In the genomic region with DNA sequence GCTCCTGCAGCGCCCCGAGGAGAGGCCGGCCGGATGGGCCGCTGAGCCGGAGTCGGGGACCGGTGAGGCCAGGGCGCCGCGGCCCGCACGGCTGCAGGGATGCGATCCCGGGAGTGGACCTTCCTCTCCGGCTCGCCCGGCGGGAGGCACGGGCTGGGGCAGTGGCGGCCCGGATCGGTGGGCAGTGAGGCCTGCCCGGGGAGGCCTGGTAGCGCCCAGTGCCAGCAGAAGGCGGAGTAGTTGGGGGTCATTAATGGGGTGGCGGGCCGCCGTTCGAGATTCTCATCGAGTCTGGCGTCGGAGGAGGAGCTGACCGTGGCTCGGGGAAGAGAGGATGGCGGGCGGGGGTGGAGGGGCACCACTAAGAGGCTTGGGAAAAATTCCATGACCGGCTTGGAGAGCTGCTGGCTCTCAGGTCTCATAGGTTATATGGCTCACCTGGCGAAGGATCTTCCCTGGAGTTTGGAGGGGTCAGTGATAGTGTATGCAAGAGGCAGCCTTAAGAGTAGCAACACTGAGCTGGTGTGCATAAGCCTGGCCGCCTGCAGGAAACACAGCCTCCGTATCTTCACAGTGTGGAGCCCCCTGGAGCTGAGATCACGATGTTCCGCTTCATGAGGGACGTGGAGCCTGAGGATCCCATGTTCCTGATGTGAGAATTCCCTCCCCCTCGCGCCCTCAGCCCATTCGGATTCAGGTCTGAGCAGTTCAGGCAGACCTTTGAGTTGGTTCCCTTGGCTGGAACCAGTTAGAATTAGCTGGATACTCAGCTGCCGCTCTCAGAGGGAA, we compare ENCODE assay signal across 8 mouse cellular contexts. TPM values are rescaled to one million over a fixed set of nuclear protein-coding genes. Genes with fewer than 3 reads are reported as not detected.
DNase-seq lines count a peak whose midpoint lies in the region; ATAC-seq and TF ChIP-seq lines count a peak whose summit lies in the region.

No protein-coding gene starts in this region.

- WGBS in kidney, adult 2 months: under 1% methylated on average over 48 of the region's 48 CpGs
- 4% methylated on average over 46 of the region's 48 CpGs for WGBS in hindbrain, postnatal 0 days
- WGBS in liver, embryonic 15.5 days (ENCODE audit: insufficient replicate concordance): 2% methylated on average over 48 of the region's 48 CpGs

- peaks cover 15% of the 10 kb centered on the region; the same call in 1 of the 2 replicates for H3K4me1 ChIP-seq in kidney, adult 2 months (ENCODE audit: control insufficient read depth, insufficient read depth, low read length)
- peaks cover 5% of the 10 kb centered on the region; the same call in 1 of the 2 replicates for H3K4me1 ChIP-seq in hindbrain, postnatal 0 days (ENCODE audit: insufficient read depth, low read length)
- peaks cover 34% of the 10 kb centered on the region for H3K4me1 ChIP-seq in liver, embryonic 15.5 days (replicated peaks)

- peak overlapping the region; percentile 86 for H3K4me3 ChIP-seq in kidney, adult 2 months (ENCODE audit: insufficient read depth, low read depth, low read length)
- peak overlapping the region; percentile 92 for H3K4me3 ChIP-seq in hindbrain, postnatal 0 days (ENCODE audit: low read length)
- peak overlapping the region; percentile 89 for H3K4me3 ChIP-seq in liver, embryonic 15.5 days (replicated peaks)

- peak; percentile 42 for DNase-seq in kidney, adult 2 months
- DNase-seq in kidney, adult 11 months: no peak
- DNase-seq in MN1 (ENCODE audit: low spot score): peak; percentile 69
- peak; percentile 59 for DNase-seq in hindbrain, postnatal 0 days (ENCODE audit: low spot score)
- peak; percentile 72 to 77 for DNase-seq in right cerebral cortex, postnatal 10 days (ENCODE audit: low spot score in 2 of 2)
- DNase-seq in ovary, postnatal 10 days (ENCODE audit: low spot score): no peak

- 0 out of 2 replicates have a peak, but pooled peaks have one; percentile 12 for TF ChIP-seq CTCF in kidney, adult 2 months (conservative IDR thresholded peaks at IDR 0.05; ENCODE audit: insufficient read depth, insufficient read length, low read depth, low read length)
- TF ChIP-seq CTCF in hindbrain, postnatal 0 days (IDR thresholded peaks at IDR 0.05; ENCODE audit: low read depth): peak; percentile 66

- ATAC-seq in erythroblast, adult 5-6 weeks (replicated peaks; ENCODE audit: low FRiP score, poor library complexity, severe bottlenecking): peak; percentile 16
- peak; percentile 25 for ATAC-seq in hindbrain, postnatal 0 days
- no peak for ATAC-seq in liver, embryonic 15.5 days (ENCODE audit: insufficient read depth)

- no peaks in the 10 kb centered on the region for H3K27me3 ChIP-seq in kidney, adult 2 months (replicated peaks; ENCODE audit: control insufficient read depth, insufficient read depth, low read length)
- H3K27me3 ChIP-seq in hindbrain, postnatal 0 days (ENCODE audit: insufficient read depth, low read length): no peaks in the 10 kb centered on the region
- no peaks in the 10 kb centered on the region for H3K27me3 ChIP-seq in liver, embryonic 15.5 days

- H3K27ac ChIP-seq in kidney, adult 2 months (ENCODE audit: insufficient read depth, low read depth, low read length): peak overlapping the region; percentile 89
- H3K27ac ChIP-seq in hindbrain, postnatal 0 days: peak overlapping the region; percentile 99
- H3K27ac ChIP-seq in liver, embryonic 15.5 days (replicated peaks): peak overlapping the region; percentile 89

- H3K9me3 ChIP-seq in hindbrain, postnatal 0 days (ENCODE audit: low read length): no peaks in the 10 kb centered on the region
- H3K9me3 ChIP-seq in liver, embryonic 15.5 days (replicated peaks): no peaks in the 10 kb centered on the region

- H3K9ac ChIP-seq in hindbrain, postnatal 0 days (replicated peaks; ENCODE audit: low read length): peak overlapping the region; percentile 96
- H3K9ac ChIP-seq in liver, embryonic 15.5 days: peak overlapping the region; percentile 92

- peak overlapping the region; percentile 89 for H3K4me2 ChIP-seq in hindbrain, postnatal 0 days (ENCODE audit: low read depth, low read length)
- H3K4me2 ChIP-seq in liver, embryonic 15.5 days: peak overlapping the region; percentile 90

- H3K36me3 ChIP-seq in kidney, adult 2 months (ENCODE audit: control insufficient read depth, insufficient read depth, low read length): peaks cover 3% of the 10 kb centered on the region; the same call in 1 of the 2 replicates
- peaks cover 29% of the 10 kb centered on the region for H3K36me3 ChIP-seq in hindbrain, postnatal 0 days (ENCODE audit: insufficient read depth, low read length)
- H3K36me3 ChIP-seq in liver, embryonic 15.5 days (replicated peaks): peaks cover 35% of the 10 kb centered on the region

- TF ChIP-seq POLR2A in kidney, adult 2 months (IDR thresholded peaks at IDR 0.05; ENCODE audit: low read depth, low read length): no peak

RNA-seq across cellular contexts. Expression of gene Mlf2, which starts 0.5 kb away (rescaled TPM):
- polyA plus RNA-seq in kidney, adult 2 months (2012; rRNA removed): 402 and 403 TPM in 2 replicates
- 11.7 and 13.4 TPM in 2 replicates for total RNA-seq in erythroblast, adult 5-6 weeks (2015; ENCODE audit: low replicate concordance)
- 14.1 and 20.7 TPM in 2 replicates for total RNA-seq in erythroblast, adult 5-6 weeks (2017; ENCODE audit: low replicate concordance)
- 639 and 964 TPM in 2 replicates for total RNA-seq in hindbrain, postnatal 0 days (2014; rRNA removed)
- 618 and 628 TPM in 2 replicates for polyA plus RNA-seq in hindbrain, postnatal 0 days (2015; fragmentation: Nextera tagmentation; extraction: Ambion mirVana)
- 119 and 127 TPM in 2 replicates for polyA plus RNA-seq in liver, embryonic 15.5 days (2015; fragmentation: Nextera tagmentation; extraction: Ambion mirVana)

RNA-seq across cellular contexts. Expression of gene Ptms, which starts 11.8 kb away (rescaled TPM):
- polyA plus RNA-seq in kidney, adult 2 months (2012; rRNA removed): 1,732 and 2,839 TPM in 2 replicates
- total RNA-seq in erythroblast, adult 5-6 weeks (2015; ENCODE audit: low replicate concordance): 26.1 and 31.3 TPM in 2 replicates
- 12.0 and 21.8 TPM in 2 replicates for total RNA-seq in erythroblast, adult 5-6 weeks (2017; ENCODE audit: low replicate concordance)
- 913 and 1,024 TPM in 2 replicates for total RNA-seq in hindbrain, postnatal 0 days (2014; rRNA removed)
- 767 and 773 TPM in 2 replicates for polyA plus RNA-seq in hindbrain, postnatal 0 days (2015; fragmentation: Nextera tagmentation; extraction: Ambion mirVana)
- 56.2 and 62.7 TPM in 2 replicates for polyA plus RNA-seq in liver, embryonic 15.5 days (2015; fragmentation: Nextera tagmentation; extraction: Ambion mirVana)

RNA-seq across cellular contexts. Expression of gene Lag3, which starts 20.2 kb away (rescaled TPM):
- 0.80 and 1.5 TPM in 2 replicates for polyA plus RNA-seq in kidney, adult 2 months (2012; rRNA removed)
- total RNA-seq in erythroblast, adult 5-6 weeks (2015; ENCODE audit: low replicate concordance): 1.0 and 2.7 TPM in 2 replicates
- total RNA-seq in erythroblast, adult 5-6 weeks (2017; ENCODE audit: low replicate concordance): 0.51 TPM in 1 of 2 replicates, not detected in the other
- total RNA-seq in hindbrain, postnatal 0 days (2014; rRNA removed): 1.8 and 2.2 TPM in 2 replicates
- polyA plus RNA-seq in hindbrain, postnatal 0 days (2015; fragmentation: Nextera tagmentation; extraction: Ambion mirVana): 3.3 and 3.6 TPM in 2 replicates
- polyA plus RNA-seq in liver, embryonic 15.5 days (2015; fragmentation: Nextera tagmentation; extraction: Ambion mirVana): 0.13 and 0.18 TPM in 2 replicates

RNA-seq across cellular contexts. Expression of gene Cops7a, which starts 33.6 kb away (rescaled TPM):
- polyA plus RNA-seq in kidney, adult 2 months (2012; rRNA removed): 268 and 276 TPM in 2 replicates
- total RNA-seq in erythroblast, adult 5-6 weeks (2015; ENCODE audit: low replicate concordance): 10.2 and 16.5 TPM in 2 replicates
- total RNA-seq in erythroblast, adult 5-6 weeks (2017; ENCODE audit: low replicate concordance): 5.6 and 7.7 TPM in 2 replicates
- 113 and 146 TPM in 2 replicates for total RNA-seq in hindbrain, postnatal 0 days (2014; rRNA removed)
- 97.1 and 101 TPM in 2 replicates for polyA plus RNA-seq in hindbrain, postnatal 0 days (2015; fragmentation: Nextera tagmentation; extraction: Ambion mirVana)
- polyA plus RNA-seq in liver, embryonic 15.5 days (2015; fragmentation: Nextera tagmentation; extraction: Ambion mirVana): 52.4 and 55.1 TPM in 2 replicates

RNA-seq across cellular contexts. Expression of gene Cd4, which starts 43.7 kb away (rescaled TPM):
- polyA plus RNA-seq in kidney, adult 2 months (2012; rRNA removed): 0.57 and 4.3 TPM in 2 replicates
- 6.3 and 6.9 TPM in 2 replicates for total RNA-seq in erythroblast, adult 5-6 weeks (2015; ENCODE audit: low replicate concordance)
- 0.70 and 0.94 TPM in 2 replicates for total RNA-seq in erythroblast, adult 5-6 weeks (2017; ENCODE audit: low replicate concordance)
- 0.05 TPM in 1 of 2 replicates, not detected in the other for total RNA-seq in hindbrain, postnatal 0 days (2014; rRNA removed)
- 0.13 and 0.18 TPM in 2 replicates for polyA plus RNA-seq in hindbrain, postnatal 0 days (2015; fragmentation: Nextera tagmentation; extraction: Ambion mirVana)
- 0.07 and 0.20 TPM in 2 replicates for polyA plus RNA-seq in liver, embryonic 15.5 days (2015; fragmentation: Nextera tagmentation; extraction: Ambion mirVana)

Comparison
In these comparisons a context has a peak if more than half of its experiments do, and no peak if none do; other contexts are left out.
1. DNase-seq: peak in kidney, adult 2 months (single experiment), MN1 (single experiment), hindbrain, postnatal 0 days (single experiment) and right cerebral cortex, postnatal 10 days (2 of 2); none in kidney, adult 11 months (single experiment) and ovary, postnatal 10 days (single experiment).
2. RNA of gene Ptms, which starts 11.8 kb away (polyA plus RNA-seq): 1,732 to 2,839 TPM in kidney, adult 2 months and 767 to 773 TPM in hindbrain, postnatal 0 days; 56.2 to 62.7 TPM in liver, embryonic 15.5 days; every median in the first group is over 10 times any median in the second.
3. Peak in every context shown above with its lines, with median percentiles within 50 percentile points of each other: H3K27ac ChIP-seq and H3K4me3 ChIP-seq.